Mouse (Mus musculus) WW6 (cell line): ENCODE data around the gene Arhgap8.
A peak's percentile ranks its signal among the peaks of the same experiment; 100 is the strongest.

Source experiments
- DNase-seq: peaks from one replicate; pipeline ENCODE4 v3.0.0-alpha.2; 2013; ENCODE audit warnings: low read depth, low spot score

Gene Arhgap8

GRCm38 (mm10) chr15:84719791-84720190 lies at the start of gene Arhgap8:
Arhgap8 (plus strand) TSS chr15:84720052.
- no peak for DNase-seq

DNA sequence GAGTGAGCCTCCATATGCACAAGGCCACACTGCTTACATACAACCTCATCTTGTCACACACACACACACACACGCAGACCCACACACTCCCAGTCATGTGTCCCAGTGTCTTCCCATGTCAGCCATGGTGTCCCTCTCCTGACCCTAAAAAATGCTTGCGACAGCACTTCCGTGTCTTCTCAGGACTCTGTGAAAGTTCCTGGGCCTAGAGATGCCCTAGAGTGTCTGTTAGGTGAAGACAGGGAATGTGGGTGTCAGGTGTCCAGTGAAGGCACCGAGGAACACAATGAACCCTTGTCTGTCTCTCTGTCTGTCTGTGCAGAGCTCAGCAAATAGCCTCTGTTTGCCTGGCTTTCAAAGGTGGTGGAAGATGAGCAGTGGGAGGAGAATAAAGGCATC lies 49.2 kb upstream of the Arhgap8 start:
- no peak for DNase-seq

DNA sequence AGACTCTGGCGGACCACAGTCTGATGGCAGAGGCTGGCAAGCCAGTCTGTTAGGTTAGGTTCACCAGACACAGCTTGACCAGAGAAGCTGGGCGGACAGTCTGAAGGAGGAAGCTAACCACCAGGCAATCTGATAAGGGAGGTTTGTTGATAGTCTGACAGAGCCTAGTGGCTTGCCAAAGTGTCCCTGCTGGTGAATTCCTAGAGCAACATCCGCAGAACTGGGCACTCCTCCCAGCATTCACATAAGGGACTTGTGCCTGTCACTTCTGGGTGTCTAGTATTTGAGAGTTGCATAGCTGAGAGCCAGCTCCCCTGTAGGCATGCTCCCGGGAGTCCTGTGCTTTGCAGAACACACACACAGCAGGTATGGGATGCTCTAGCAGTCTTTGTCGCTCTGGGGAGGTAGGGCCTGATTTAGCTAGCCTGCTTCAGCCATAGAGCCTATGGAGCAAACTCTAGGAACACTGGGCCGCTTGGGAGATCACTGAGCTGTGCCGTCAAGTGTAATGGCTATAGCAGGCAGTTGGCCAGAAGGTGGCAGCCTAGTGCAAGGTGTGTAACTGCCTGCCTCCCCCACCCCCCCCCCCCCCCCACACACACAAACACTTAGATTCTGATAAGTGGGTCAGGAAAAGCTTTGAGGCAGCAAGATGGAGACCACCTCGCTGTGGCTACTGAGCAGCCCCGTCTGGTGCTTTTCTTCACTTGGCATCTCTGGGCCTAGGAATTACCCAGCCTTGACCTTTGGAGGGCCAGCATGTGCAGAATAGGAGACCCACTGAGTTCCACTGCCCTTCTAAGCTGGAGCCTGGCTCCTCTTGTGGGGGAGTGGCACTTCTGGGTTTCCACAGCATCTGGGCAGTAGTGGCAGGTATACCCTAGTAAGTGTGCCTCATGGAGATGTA lies 48.2 kb upstream of the Arhgap8 start:
- DNase-seq, result no peak

GRCm38 (mm10) chr15:84672308-84672615 lies 47.6 kb upstream of the Arhgap8 start:
- DNase-seq, result no peak

GRCm38 (mm10) chr15:84672616-84673015 lies 47.2 kb upstream of the Arhgap8 start:
- DNase-seq, result no peak

- DNase-seq, result no peak
Measured at GRCm38 (mm10) chr15:84674329-84675067, 45.4 kb upstream of the Arhgap8 start.

- DNase-seq, result no peak
Measured at GRCm38 (mm10) chr15:84675317-84675716, 44.5 kb upstream of the Arhgap8 start.

DNA sequence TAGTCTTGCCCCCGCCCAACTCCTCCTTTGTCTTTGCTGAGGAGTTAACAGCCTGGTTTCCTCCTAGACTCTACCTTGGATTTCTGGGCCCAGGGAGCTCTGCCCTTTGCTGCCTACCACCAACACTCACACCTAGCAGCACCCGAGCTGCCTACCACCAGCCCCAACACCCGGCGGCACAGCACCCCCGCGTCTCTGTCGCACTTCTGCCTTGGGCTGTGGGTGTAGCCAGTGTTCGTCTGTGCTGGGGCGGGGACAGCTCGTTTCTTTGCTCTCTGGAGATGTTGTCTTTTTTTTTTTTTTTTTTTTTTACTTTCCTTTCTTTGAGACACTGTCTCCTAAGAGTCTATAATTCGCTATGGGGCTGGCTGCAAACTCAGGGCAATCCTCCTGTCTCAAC lies 41.9 kb upstream of the Arhgap8 start:
- no peak for DNase-seq

DNA sequence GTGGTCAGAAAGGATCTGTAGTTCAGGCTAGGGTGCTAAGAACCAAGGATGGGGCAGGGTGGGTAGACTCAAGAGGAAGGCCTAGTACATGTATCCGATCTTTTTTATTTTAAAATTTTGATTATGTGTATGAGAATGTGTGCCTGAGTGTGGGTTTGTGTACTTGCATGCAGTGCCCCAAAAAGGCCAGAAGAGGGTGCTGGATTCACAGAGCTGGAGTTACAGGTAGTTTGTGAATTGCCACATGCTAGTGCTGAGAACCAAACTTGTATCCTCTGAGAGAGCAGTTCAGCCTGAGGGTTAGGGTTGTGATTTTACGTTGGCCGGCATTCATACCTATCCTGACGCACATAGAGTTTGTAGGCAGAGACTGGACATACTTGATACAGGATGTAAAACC lies 40.8 kb upstream of the Arhgap8 start:
- DNase-seq, result no peak

DNA sequence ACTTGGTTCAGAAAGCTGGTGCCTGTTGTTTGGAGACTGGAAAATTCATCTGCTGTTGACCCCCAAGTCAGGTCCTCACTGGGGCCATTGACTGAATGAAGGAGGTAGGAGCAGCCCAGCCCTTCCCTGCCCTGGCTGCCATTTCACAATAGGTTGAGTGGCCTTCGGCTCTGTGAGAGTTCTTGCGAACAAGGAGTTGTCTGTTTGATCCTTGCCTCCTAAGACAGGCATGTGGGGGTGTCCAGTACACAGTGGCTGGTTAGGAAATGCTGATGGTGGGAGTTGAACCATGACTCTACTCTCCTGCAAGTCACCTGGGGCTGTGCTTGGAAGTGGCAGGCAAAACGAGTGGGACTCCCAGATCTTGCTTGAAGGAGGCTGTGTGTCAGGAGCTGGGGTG lies 40.1 kb upstream of the Arhgap8 start:
- DNase-seq, result no peak

GRCm38 (mm10) chr15:84680545-84681454 lies 39.1 kb upstream of the Arhgap8 start:
- DNase-seq, result peak; percentile 75

DNA sequence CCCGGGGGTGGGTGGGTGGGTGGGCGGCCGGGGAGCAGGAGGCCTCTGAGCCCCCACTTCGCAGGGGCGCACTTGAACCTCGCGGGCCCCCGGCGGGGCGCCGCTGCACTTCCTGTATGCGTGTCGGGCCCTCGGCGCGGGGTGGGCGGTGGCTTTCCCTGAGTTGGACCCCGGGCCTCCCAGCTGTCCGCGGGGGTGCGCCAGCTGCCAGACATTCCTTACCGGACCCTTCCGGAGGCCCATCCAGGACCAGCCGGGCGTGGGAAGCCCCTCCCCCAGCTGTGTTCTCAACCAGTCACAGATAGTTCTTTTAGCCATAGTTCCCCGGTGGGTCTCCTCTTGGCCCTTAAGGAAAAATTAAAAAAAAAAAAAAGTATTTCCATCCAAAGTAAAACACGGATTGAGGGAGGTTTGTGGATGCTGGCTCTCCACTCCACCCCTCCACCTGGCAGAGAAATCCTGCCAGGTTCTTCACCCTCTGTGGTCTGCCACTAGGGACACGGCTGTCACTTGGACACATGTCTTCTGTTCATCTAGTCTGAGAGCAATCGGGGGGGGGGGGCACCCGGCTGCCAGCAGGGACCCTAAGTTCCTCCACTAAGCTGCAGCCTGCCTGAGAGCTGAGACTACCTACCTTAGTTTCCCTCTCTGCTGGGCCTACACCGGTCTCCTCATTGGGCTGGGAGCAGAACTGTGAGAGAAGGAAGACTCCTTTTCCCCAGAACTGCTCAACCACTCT lies 38.2 kb upstream of the Arhgap8 start:
- no peak for DNase-seq

GRCm38 (mm10) chr15:84682206-84682605 lies 37.6 kb upstream of the Arhgap8 start:
- DNase-seq, result no peak

DNA sequence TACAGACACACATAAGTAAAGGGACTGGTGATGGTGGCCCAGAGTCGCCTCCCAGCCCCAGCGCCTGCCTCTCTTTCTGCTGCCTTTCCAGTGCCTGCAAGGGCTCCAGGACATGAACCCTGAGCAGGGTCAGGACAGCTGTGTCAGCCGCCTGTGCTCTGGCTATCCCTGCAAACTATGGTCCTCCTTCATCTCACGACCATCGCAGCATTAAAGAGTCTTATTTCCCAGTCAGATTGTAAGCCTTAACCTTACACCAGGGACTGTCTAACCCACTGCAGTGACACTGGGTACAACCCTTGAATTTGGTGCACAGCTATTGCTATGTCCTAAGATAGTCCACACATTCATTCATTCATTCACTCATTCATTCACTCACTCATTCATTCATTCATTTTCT lies 37.0 kb upstream of the Arhgap8 start:
- no peak for DNase-seq

DNA sequence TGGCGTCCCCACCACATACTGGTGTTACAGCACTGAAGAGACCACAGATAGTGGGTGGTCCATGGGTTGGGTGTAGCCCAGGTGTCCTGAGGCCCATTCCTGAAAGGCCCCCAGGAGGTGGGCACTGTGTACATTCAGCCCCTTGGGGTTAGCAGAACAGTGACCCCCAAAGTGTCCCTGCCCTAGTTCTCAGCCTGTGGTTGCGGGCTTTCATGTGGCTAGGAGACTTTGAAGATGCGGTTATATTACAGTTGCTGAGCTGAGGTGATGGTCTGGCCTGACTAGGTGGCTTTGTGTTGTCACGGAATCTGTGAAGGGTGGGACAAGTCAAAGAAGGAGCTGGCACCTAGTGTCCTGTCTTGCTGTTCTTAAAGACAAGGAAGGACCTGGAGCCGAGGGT lies 35.3 kb upstream of the Arhgap8 start:
- DNase-seq, result no peak

- DNase-seq, result no peak
Measured at GRCm38 (mm10) chr15:84685417-84685816, 34.4 kb upstream of the Arhgap8 start.

DNA sequence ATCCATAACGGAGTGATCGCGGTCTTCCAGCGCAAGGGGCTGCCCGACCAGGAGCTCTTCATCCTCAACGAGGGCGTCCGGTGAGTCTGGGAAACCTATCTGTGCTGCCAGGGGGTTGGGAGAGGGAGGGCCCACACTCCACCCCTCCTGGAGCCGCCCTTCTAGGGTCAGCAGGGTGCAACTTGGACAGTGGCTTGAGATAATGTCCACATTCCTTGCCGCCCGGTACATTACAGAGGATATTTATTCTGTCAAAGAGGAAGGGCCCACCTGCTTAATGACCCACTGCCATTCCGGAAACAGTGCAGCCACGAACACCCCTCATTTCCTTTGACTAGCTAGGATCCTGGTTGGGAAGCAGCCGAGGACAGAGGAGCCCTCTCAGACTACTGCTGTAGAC lies 31.9 kb upstream of the Arhgap8 start:
- DNase-seq, result no peak

DNA sequence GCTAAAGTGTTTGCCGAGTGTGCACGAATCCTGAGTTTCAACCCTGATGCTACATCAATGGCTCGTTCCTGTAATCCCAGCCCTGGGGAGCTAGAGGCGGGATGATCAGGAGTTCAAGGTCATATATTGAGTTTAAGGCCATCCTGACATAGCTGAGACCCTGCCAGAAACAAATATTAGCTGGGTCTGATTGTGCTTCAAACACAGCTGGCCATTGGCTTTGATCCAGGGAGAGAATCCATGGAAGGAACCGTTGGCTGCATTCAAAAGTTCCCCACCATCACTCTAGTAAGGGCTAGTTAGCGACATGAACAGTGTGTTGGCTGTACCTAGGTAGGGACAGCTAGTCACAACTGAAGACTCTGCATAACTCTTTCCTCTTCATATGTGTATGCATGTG lies 30.5 kb upstream of the Arhgap8 start:
- no peak for DNase-seq

DNA sequence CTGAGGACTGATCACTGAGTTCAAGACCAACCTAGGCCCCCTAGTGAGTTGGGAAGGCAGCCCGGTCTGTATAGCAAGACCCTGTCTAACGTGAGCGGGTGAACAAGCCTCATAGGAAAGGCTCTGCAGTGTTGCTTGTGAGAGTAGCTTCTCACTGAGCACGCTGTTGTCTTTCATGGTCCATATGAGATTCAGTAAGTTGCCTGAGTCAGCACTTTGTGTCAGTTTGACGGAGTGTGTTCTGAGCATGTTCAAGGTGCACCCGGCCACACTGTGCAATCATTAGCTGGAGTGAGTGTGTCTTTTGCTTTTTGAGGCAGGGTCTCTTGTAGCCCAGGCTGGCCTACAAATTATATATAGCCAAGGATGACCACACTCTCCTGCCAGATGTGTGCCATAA lies 28.3 kb upstream of the Arhgap8 start:
- DNase-seq, result no peak

DNA sequence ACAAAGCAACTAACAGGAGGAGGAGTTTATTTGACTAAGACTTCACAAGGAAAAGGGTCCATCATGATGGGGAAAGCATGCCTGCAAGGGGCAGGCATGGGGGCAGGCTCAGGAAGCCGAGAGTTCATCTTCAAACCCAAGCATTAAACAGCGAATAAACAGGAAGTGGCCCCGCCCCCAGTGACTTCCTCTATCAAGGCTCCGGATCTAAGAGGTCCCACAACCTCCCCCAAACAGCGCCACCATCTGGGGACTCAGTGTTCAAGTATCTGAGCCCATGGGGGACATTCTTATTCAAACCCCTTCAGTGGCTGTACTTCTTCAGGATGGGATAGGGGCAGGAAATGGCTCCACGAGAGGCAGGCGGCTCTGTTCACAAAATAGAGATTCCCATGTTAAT lies 27.2 kb upstream of the Arhgap8 start:
- DNase-seq, result no peak

DNA sequence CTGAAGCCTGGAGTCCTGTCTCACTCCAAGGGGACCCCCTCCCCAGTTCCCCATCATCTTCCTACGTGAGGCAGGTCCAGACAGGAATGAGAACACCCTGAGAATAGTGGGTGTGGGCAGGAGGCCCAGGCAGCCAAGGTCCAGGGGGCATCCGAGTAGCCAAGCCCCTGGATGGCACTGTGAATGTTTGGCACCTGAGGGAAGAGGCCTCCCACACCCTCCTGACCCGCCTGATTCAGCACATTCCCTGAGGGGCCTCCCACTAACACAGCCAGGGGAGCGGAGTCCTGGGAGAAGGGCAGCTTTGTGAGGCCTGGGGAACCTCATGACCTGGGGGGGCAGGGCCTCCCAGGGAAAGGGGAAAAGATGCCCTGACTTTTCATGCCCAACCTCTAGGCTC lies 23.8 kb upstream of the Arhgap8 start:
- no peak for DNase-seq
